Mouse (Mus musculus) MEL (cell line): ENCODE data around the gene Mtr.

Experiments
- CTCF ChIP-seq, 3 experiments: IDR thresholded peaks in 2 of 3; conservative IDR thresholded peaks in 1 of 3; 2 replicates each; pipeline ENCODE4 v1.5.1; 2011 to 2012; ENCODE audit warnings: low read length in 3 of 3, low read depth in 2 of 3, mild to moderate bottlenecking in 2 of 3, improper control_type of control experiment in 1 of 3, inconsistent platforms in 1 of 3, mixed read lengths in 1 of 3, moderate library complexity in 1 of 3; ENCODE audit not compliant: control insufficient read depth in 1 of 3, insufficient read depth in 1 of 3, poor library complexity in 1 of 3, severe bottlenecking in 1 of 3
- EP300 ChIP-seq, 2 experiments: IDR thresholded peaks; 2 replicates each; pipeline ENCODE4 v1.6.1; 2011; ENCODE audit warnings: improper control_type of control experiment in 2 of 2, low read length in 2 of 2, low read depth in 1 of 2, mild to moderate bottlenecking in 1 of 2
- ETS1 ChIP-seq: IDR thresholded peaks from 2 replicates; pipeline ENCODE4 v1.6.1; 2012; ENCODE audit warnings: low read depth, mild to moderate bottlenecking, inconsistent platforms, low read length, improper control_type of control experiment, moderate library complexity
- GABPA ChIP-seq: IDR thresholded peaks from 2 replicates; pipeline ENCODE4 v1.6.1; 2012; ENCODE audit warnings: low read depth, mild to moderate bottlenecking, inconsistent platforms, low read length, improper control_type of control experiment, moderate library complexity
- MAFK ChIP-seq: IDR thresholded peaks from 2 replicates; pipeline ENCODE4 v1.6.1; 2011; ENCODE audit warnings: low read depth, mild to moderate bottlenecking, low read length, improper control_type of control experiment, borderline replicate concordance
- MAX ChIP-seq: IDR thresholded peaks from 2 replicates; pipeline ENCODE4 v1.6.1; 2011; ENCODE audit warnings: low read length, improper control_type of control experiment
- MYB ChIP-seq: IDR thresholded peaks from 2 replicates; pipeline ENCODE4 v1.6.1; 2011; ENCODE audit warnings: mild to moderate bottlenecking, low read depth, low read length, improper control_type of control experiment
- TAL1 ChIP-seq: IDR thresholded peaks from 2 replicates; pipeline ENCODE4 v1.6.1; 2012; ENCODE audit warnings: mild to moderate bottlenecking, inconsistent platforms, low read length, moderate library complexity, mixed read lengths
- USF1 ChIP-seq: IDR thresholded peaks from 2 replicates; pipeline ENCODE4 v1.6.1; 2014; ENCODE audit warnings: low read depth, mild to moderate bottlenecking, inconsistent platforms, low read length, improper control_type of control experiment, moderate library complexity
- ZC3H11A ChIP-seq: IDR thresholded peaks from 2 replicates; pipeline ENCODE4 v1.6.1; 2012; ENCODE audit warnings: low read depth, mild to moderate bottlenecking, inconsistent platforms, low read length, improper control_type of control experiment

DNA sequence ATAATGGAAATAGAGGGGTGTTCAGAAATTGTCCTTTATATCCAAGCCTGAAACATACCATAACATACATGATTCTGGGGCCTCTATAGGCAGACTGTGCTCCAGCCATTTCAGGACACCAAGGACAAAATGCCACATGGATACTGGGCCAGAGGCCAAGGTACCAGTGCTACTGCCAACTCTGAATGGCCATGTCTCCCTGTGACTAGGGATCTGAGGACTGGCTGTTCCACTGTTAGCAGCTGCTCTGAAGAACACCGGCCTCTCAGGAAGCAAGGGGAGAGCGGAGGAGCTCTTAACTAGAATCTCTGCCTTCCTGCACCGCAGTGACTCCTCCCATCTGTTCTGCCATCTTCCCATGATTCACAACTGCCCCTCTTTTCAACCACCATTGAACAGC is 61.9 kb downstream of the Mtr start:
- TF ChIP-seq CTCF (IDR thresholded peaks at IDR 0.05 in 2 of 3, conservative IDR thresholded peaks at IDR 0.05 in 1 of 3; ENCODE audit: control insufficient read depth in 1 of 3, insufficient read depth in 1 of 3, low read depth in 2 of 3, low read length in 3 of 3, poor library complexity in 1 of 3, severe bottlenecking in 1 of 3), result no peak
- TF ChIP-seq ZC3H11A, result no peak
- TF ChIP-seq EP300 (IDR thresholded peaks at IDR 0.05; ENCODE audit: low read depth in 1 of 2, low read length in 2 of 2), result no peak
- TF ChIP-seq USF1, result no peak
- no peak for TF ChIP-seq MAX
- TF ChIP-seq ETS1, result no peak
- no peak for TF ChIP-seq GABPA
- TF ChIP-seq MAFK, result no peak
- no peak for TF ChIP-seq MYB
- no peak for TF ChIP-seq TAL1
